ENCODE assay signal across 13 mouse cellular contexts in genomic region chr15:79527192-79527591, GRCm38 (mm10). TPM values are rescaled to one million over a fixed set of nuclear protein-coding genes. Genes with fewer than 3 reads are reported as not detected.
A peak's percentile ranks its signal among the peaks of the same experiment; 100 is the strongest.
DNase-seq lines count a peak whose midpoint lies in the region; ATAC-seq and TF ChIP-seq lines count a peak whose summit lies in the region.
"Had no signal": no experiment of that assay in that cellular context is flagged by ENCODE, and none has a peak within 500 bp of the region (broad histone marks: within the 10 kb centered on the region; RNA-seq: fewer than 3 reads in every experiment).

No protein-coding gene starts in this region.

- no peak overlapping the region for H3K9ac ChIP-seq in hindbrain, postnatal 0 days (replicated peaks; ENCODE audit: low read length)
- H3K9ac ChIP-seq in hindbrain, embryonic 12.5 days, result no peak overlapping the region
- no peak overlapping the region for H3K9ac ChIP-seq in neural tube, embryonic 15.5 days (replicated peaks)
- no peak overlapping the region for H3K9ac ChIP-seq in neural tube, embryonic 11.5 days (ENCODE audit: low read length)
- H3K9ac ChIP-seq: stomach, embryonic 15.5 days had no signal

- H3K4me2 ChIP-seq in hindbrain, postnatal 0 days (ENCODE audit: low read depth, low read length), result no peak overlapping the region
- no peak overlapping the region for H3K4me2 ChIP-seq in hindbrain, embryonic 12.5 days (replicated peaks)
- no peak overlapping the region for H3K4me2 ChIP-seq in neural tube, embryonic 15.5 days
- H3K4me2 ChIP-seq in neural tube, embryonic 11.5 days (ENCODE audit: low read depth), result no peak overlapping the region
- H3K4me2 ChIP-seq: stomach, embryonic 15.5 days had no signal

- ATAC-seq in hindbrain, postnatal 0 days, result no peak
- no peak for ATAC-seq in hindbrain, embryonic 12.5 days (ENCODE audit: low FRiP score)
- no peak for ATAC-seq in neural tube, embryonic 15.5 days (ENCODE audit: low FRiP score)
- no peak for ATAC-seq in neural tube, embryonic 11.5 days (ENCODE audit: insufficient read depth, low FRiP score, low TSS enrichment)

- no peaks in the 10 kb centered on the region for H3K9me3 ChIP-seq in hindbrain, postnatal 0 days (ENCODE audit: low read length)
- H3K9me3 ChIP-seq in hindbrain, embryonic 12.5 days (replicated peaks), result no peaks in the 10 kb centered on the region
- no peaks in the 10 kb centered on the region for H3K9me3 ChIP-seq in neural tube, embryonic 15.5 days (replicated peaks)
- no peaks in the 10 kb centered on the region for H3K9me3 ChIP-seq in neural tube, embryonic 11.5 days (ENCODE audit: control insufficient read depth, low read length)
- H3K9me3 ChIP-seq: stomach, embryonic 15.5 days had no signal

- TF ChIP-seq CTCF in hindbrain, postnatal 0 days (IDR thresholded peaks at IDR 0.05; ENCODE audit: low read depth), result no peak

- H3K4me3 ChIP-seq in hindbrain, postnatal 0 days (ENCODE audit: low read length), result no peak overlapping the region
- H3K4me3 ChIP-seq in hindbrain, embryonic 12.5 days, result no peak overlapping the region
- H3K4me3 ChIP-seq in neural tube, embryonic 15.5 days (replicated peaks), result no peak overlapping the region
- no peak overlapping the region for H3K4me3 ChIP-seq in neural tube, embryonic 11.5 days (ENCODE audit: low read depth, low read length)
- H3K4me3 ChIP-seq: layer of hippocampus, adult 2 months; stomach, embryonic 15.5 days had no signal

- 74% methylated on average over 4 of the region's 4 CpGs for WGBS in hindbrain, postnatal 0 days
- WGBS in hindbrain, embryonic 12.5 days, result 81% methylated on average over 4 of the region's 4 CpGs
- WGBS in neural tube, embryonic 15.5 days, result 81% methylated on average over 4 of the region's 4 CpGs
- 87% methylated on average over 4 of the region's 4 CpGs for WGBS in neural tube, embryonic 11.5 days

- no peaks in the 10 kb centered on the region for H3K27me3 ChIP-seq in hindbrain, postnatal 0 days (ENCODE audit: insufficient read depth, low read length)
- H3K27me3 ChIP-seq in hindbrain, embryonic 12.5 days, result no peaks in the 10 kb centered on the region
- H3K27me3 ChIP-seq in neural tube, embryonic 15.5 days (replicated peaks), result no peaks in the 10 kb centered on the region
- H3K27me3 ChIP-seq in neural tube, embryonic 11.5 days (ENCODE audit: control insufficient read depth, insufficient read depth, low read length), result no peaks in the 10 kb centered on the region
- H3K27me3 ChIP-seq: stomach, embryonic 15.5 days had no signal

- no peaks in the 10 kb centered on the region; the same call in 1 of the 2 replicates for H3K4me1 ChIP-seq in hindbrain, postnatal 0 days (ENCODE audit: insufficient read depth, low read length)
- no peaks in the 10 kb centered on the region for H3K4me1 ChIP-seq in hindbrain, embryonic 12.5 days
- no peaks in the 10 kb centered on the region for H3K4me1 ChIP-seq in neural tube, embryonic 15.5 days
- no peaks in the 10 kb centered on the region for H3K4me1 ChIP-seq in neural tube, embryonic 11.5 days (ENCODE audit: control insufficient read depth, insufficient read depth, low read length)

- DNase-seq in hindbrain, postnatal 0 days (ENCODE audit: low spot score), result peak; percentile 34
- DNase-seq in neural tube, embryonic 10.5 days (ENCODE audit: extremely low spot score, low spot score), result peak; percentile 34
- peak; percentile 68 to 73 for DNase-seq in cerebellum, postnatal 14 days
- peak; percentile 36 for DNase-seq in neural tube, embryonic 11.5 days (ENCODE audit: low spot score)
- no peak for DNase-seq in layer of hippocampus, postnatal 10 days (ENCODE audit: low spot score in 2 of 2)
- DNase-seq: kidney, adult 11 months; retina, postnatal 1 day had no signal

- peaks cover 38% of the 10 kb centered on the region for H3K36me3 ChIP-seq in hindbrain, postnatal 0 days (ENCODE audit: insufficient read depth, low read length)
- H3K36me3 ChIP-seq in hindbrain, embryonic 12.5 days, result peaks cover 65% of the 10 kb centered on the region
- H3K36me3 ChIP-seq in neural tube, embryonic 15.5 days, result peaks cover 61% of the 10 kb centered on the region
- H3K36me3 ChIP-seq in neural tube, embryonic 11.5 days (ENCODE audit: control insufficient read depth, insufficient read depth, low read length), result peaks cover 36% of the 10 kb centered on the region

- H3K27ac ChIP-seq in hindbrain, postnatal 0 days, result no peak overlapping the region
- no peak overlapping the region for H3K27ac ChIP-seq in hindbrain, embryonic 12.5 days
- H3K27ac ChIP-seq in neural tube, embryonic 15.5 days (replicated peaks), result no peak overlapping the region
- no peak overlapping the region for H3K27ac ChIP-seq in neural tube, embryonic 11.5 days (ENCODE audit: low read depth, low read length)
- H3K27ac ChIP-seq: layer of hippocampus, adult 2 months; stomach, embryonic 15.5 days had no signal

RNA-seq across cellular contexts. Expression of gene Kdelr3, which starts 11.0 kb away (rescaled TPM):
- total RNA-seq in hindbrain, postnatal 0 days (2014; rRNA removed), result 6.4 and 9.6 TPM in 2 replicates
- polyA plus RNA-seq in hindbrain, postnatal 0 days (2015; fragmentation: Nextera tagmentation; extraction: Ambion mirVana), result 8.1 and 9.5 TPM in 2 replicates
- 32.2 and 39.2 TPM in 2 replicates for polyA plus RNA-seq in hindbrain, embryonic 12.5 days (2016; fragmentation: Nextera tagmentation; extraction: Ambion mirVana)
- polyA plus RNA-seq in neural tube, embryonic 15.5 days (2015; fragmentation: Nextera tagmentation; extraction: Ambion mirVana), result 18.5 and 23.9 TPM in 2 replicates
- polyA plus RNA-seq in neural tube, embryonic 11.5 days (2014; fragmentation: Nextera tagmentation; extraction: Ambion mirVana), result 12.1 and 16.9 TPM in 2 replicates
- total RNA-seq in layer of hippocampus, postnatal 10 days (2021), result 1 to 10 TPM; 1.0 to 1.3 TPM

RNA-seq across cellular contexts. Expression of gene Ddx17, which starts 19.3 kb away (rescaled TPM):
- total RNA-seq in hindbrain, postnatal 0 days (2014; rRNA removed), result 291 and 334 TPM in 2 replicates
- 33.5 and 34.2 TPM in 2 replicates for polyA plus RNA-seq in hindbrain, postnatal 0 days (2015; fragmentation: Nextera tagmentation; extraction: Ambion mirVana)
- 76.5 and 77.2 TPM in 2 replicates for polyA plus RNA-seq in hindbrain, embryonic 12.5 days (2016; fragmentation: Nextera tagmentation; extraction: Ambion mirVana)
- 47.9 and 49.6 TPM in 2 replicates for polyA plus RNA-seq in neural tube, embryonic 15.5 days (2015; fragmentation: Nextera tagmentation; extraction: Ambion mirVana)
- 87.0 and 88.8 TPM in 2 replicates for polyA plus RNA-seq in neural tube, embryonic 11.5 days (2014; fragmentation: Nextera tagmentation; extraction: Ambion mirVana)
- 100 to 1,000 TPM; 381 to 420 TPM for total RNA-seq in layer of hippocampus, postnatal 10 days (2021)

RNA-seq across cellular contexts. Expression of gene Kcnj4, which starts 22.2 kb away (rescaled TPM):
- total RNA-seq in hindbrain, postnatal 0 days (2014; rRNA removed), result 0.50 and 0.94 TPM in 2 replicates
- polyA plus RNA-seq in hindbrain, postnatal 0 days (2015; fragmentation: Nextera tagmentation; extraction: Ambion mirVana), result not detected in 2 replicates
- polyA plus RNA-seq in hindbrain, embryonic 12.5 days (2016; fragmentation: Nextera tagmentation; extraction: Ambion mirVana), result not detected in 2 replicates
- polyA plus RNA-seq in neural tube, embryonic 15.5 days (2015; fragmentation: Nextera tagmentation; extraction: Ambion mirVana), result not detected in 2 replicates
- not detected in 2 replicates for polyA plus RNA-seq in neural tube, embryonic 11.5 days (2014; fragmentation: Nextera tagmentation; extraction: Ambion mirVana)
- 10 to 100 TPM; 57.7 to 66.4 TPM for total RNA-seq in layer of hippocampus, postnatal 10 days (2021)
- polyA plus RNA-seq: embryonic facial prominence, embryonic 11.5 days; limb, embryonic 11.5 days; stomach, embryonic 15.5 days had no signal

Comparison
In these comparisons a context has a peak if more than half of its experiments do, and no peak if none do; other contexts are left out.
1. DNase-seq: peak in hindbrain, postnatal 0 days (single experiment), neural tube, embryonic 10.5 days (single experiment), cerebellum, postnatal 14 days (2 of 2) and neural tube, embryonic 11.5 days (single experiment); none in layer of hippocampus, postnatal 10 days (0 of 2).